Mouse (Mus musculus) stomach, postnatal 0 days (tissue): ENCODE results near the gene Fndc10.

Source experiments
- CTCF ChIP-seq: IDR thresholded peaks from 2 replicates; pipeline ENCODE4 v1.5.1; 2016; ENCODE audit warnings: antibody characterized with exemption, low read depth, mild to moderate bottlenecking, moderate library complexity
- EP300 ChIP-seq: optimal IDR thresholded peaks from 2 replicates; pipeline ENCODE3; 2016; ENCODE audit warnings: antibody characterized with exemption

GRCm38 (mm10) chr4:155721668-155722083 is 27.5 kb downstream of the Fndc10 start:
- TF ChIP-seq CTCF = peak; percentile 78
- no peak for TF ChIP-seq EP300
